Mouse (Mus musculus) olfactory bulb, adult 2 months (tissue): ENCODE measurements around the gene Trappc6a.

ENCODE experiments used
- CTCF ChIP-seq: fragments of 200-500 bp; IDR thresholded peaks from 2 replicates; pipeline ENCODE4 v1.5.1; 2012; ENCODE audit warnings: low read depth, mild to moderate bottlenecking, low read length, moderate library complexity; ENCODE audit not compliant: insufficient read depth
- POLR2A ChIP-seq: fragments of 200-500 bp; IDR thresholded peaks from 2 replicates; pipeline ENCODE4 v1.6.1; 2012; ENCODE audit warnings: mild to moderate bottlenecking, low read depth, low read length, moderate library complexity; ENCODE audit not compliant: insufficient read depth

DNA sequence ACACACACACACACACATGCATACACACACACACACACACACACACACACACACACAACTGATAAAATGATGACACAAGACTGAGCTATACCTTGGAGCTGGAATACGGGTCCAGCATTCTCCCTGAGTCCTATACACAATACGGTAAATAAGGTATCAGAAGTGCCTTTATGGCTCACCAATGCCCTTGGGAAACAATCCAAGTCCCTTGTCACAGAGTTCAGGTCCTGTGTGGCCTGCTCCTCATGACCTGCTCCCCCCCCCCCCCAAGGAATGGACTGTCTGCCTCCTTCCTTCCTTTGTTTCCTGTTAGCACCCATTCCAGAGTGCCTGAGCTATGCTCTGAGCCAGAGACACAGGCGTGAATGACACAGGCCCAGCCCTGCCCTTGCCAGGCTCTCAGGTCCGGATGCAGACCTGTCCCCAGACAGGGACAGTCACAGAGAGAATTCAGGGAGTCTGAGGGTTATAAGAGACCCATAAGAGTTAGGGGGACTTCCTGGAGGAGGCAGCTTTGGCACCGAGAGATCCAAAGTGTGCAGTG, 41.5 kb upstream of the Trappc6a start:
- TF ChIP-seq POLR2A (no peak), CTCF (no peak)
